Mouse (Mus musculus): ENCODE measurements around the gene Sptlc2. TPM values are rescaled to one million over a fixed set of nuclear protein-coding genes. Genes with fewer than 3 reads are reported as not detected.

Sptlc2 gene
- 73.3 and 77.1 TPM in 2 replicates for polyA plus RNA-seq (2014; fragmentation: Nextera tagmentation; extraction: Ambion mirVana)

- ATAC-seq (ENCODE audit: low read depth) (peak; percentile 99), DNase-seq (ENCODE audit: low spot score) (peak; percentile 100)
- Histone ChIP-seq H3K9ac (ENCODE audit: low read depth, low read length) (peak within 1 kb of the TSS; percentile 93), H3K4me1 (ENCODE audit: control insufficient read depth, insufficient read depth, low read length) (0 out of 2 replicates have a peak, but pooled peaks cover 4% of the 10 kb centered on the region), H3K4me3 (ENCODE audit: low read depth, low read length) (peak within 1 kb of the TSS; percentile 98), H3K27ac (replicated peaks; ENCODE audit: low read depth, low read length) (peak within 1 kb of the TSS; percentile 82), H3K36me3 (ENCODE audit: control insufficient read depth, insufficient read depth, low read length) (no peaks in the 10 kb centered on the region), H3K27me3 (replicated peaks; ENCODE audit: control insufficient read depth, insufficient read depth, low read length) (no peaks in the 10 kb centered on the region), H3K4me2 (ENCODE audit: low read depth, low read length) (peak within 1 kb of the TSS; percentile 95), H3K9me3 (ENCODE audit: control insufficient read depth, low read length) (no peaks in the 10 kb centered on the region)
- WGBS: 1% methylated on average over 26 of the region's 45 CpGs
Observed at GRCm38 (mm10) chr12:87388122-87388774, at the start of gene Sptlc2. Gene Sptlc2, minus strand, starts transcription at chr12:87388355.

GRCm38 (mm10) chr12:87428885-87429284, 40.7 kb upstream of the Sptlc2 start:
- DNase-seq (ENCODE audit: low spot score) (no peak), ATAC-seq (ENCODE audit: low read depth) (peak; percentile 58; the same call in 1 of the 2 replicates)
- Histone ChIP-seq H3K4me2 (ENCODE audit: low read depth, low read length) (no peak overlapping the region), H3K36me3 (ENCODE audit: control insufficient read depth, insufficient read depth, low read length) (peaks cover 88% of the 10 kb centered on the region), H3K4me3 (ENCODE audit: low read depth, low read length) (no peak overlapping the region), H3K4me1 (ENCODE audit: control insufficient read depth, insufficient read depth, low read length) (no peaks in the 10 kb centered on the region), H3K9ac (ENCODE audit: low read depth, low read length) (no peak overlapping the region), H3K9me3 (ENCODE audit: control insufficient read depth, low read length) (no peaks in the 10 kb centered on the region), H3K27me3 (replicated peaks; ENCODE audit: control insufficient read depth, insufficient read depth, low read length) (no peaks in the 10 kb centered on the region), H3K27ac (replicated peaks; ENCODE audit: low read depth, low read length) (no peak overlapping the region)
- 78% methylated on average over 8 of the region's 8 CpGs for WGBS

DNA sequence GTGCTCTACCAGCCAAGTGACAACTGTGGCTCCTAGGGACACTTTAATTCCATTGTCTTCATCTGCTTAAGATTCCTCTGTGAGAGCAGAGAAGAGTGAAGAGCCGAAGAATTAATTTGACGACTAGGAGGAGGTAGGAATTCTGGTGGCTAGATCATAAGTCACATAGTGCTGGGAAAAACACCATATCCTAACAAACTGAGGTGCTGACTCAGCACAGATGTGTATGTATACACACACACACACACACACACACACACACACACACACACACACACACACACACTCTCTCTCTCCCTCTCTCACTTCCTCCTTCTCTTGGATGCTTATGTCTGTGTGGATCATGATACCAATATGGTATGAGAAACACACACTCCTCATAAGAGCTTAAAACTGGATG, 40.1 kb upstream of the Sptlc2 start:
- H3K36me3 ChIP-seq (ENCODE audit: control insufficient read depth, insufficient read depth, low read length): peaks cover 86% of the 10 kb centered on the region
- ATAC-seq (ENCODE audit: low read depth): no peak
- 94% methylated on average over 2 of the region's 2 CpGs for WGBS

GRCm38 (mm10) chr12:87426354-87427031, 38.3 kb upstream of the Sptlc2 start:
- 89% methylated on average over 5 of the region's 5 CpGs for WGBS
- H3K9ac ChIP-seq (ENCODE audit: low read depth, low read length): no peak overlapping the region
- no peak overlapping the region for H3K27ac ChIP-seq (replicated peaks; ENCODE audit: low read depth, low read length)
- no peak for DNase-seq (ENCODE audit: low spot score)
- peaks cover 76% of the 10 kb centered on the region for H3K36me3 ChIP-seq (ENCODE audit: control insufficient read depth, insufficient read depth, low read length)
- H3K27me3 ChIP-seq (replicated peaks; ENCODE audit: control insufficient read depth, insufficient read depth, low read length): no peaks in the 10 kb centered on the region
- H3K4me3 ChIP-seq (ENCODE audit: low read depth, low read length): no peak overlapping the region
- H3K4me2 ChIP-seq (ENCODE audit: low read depth, low read length): no peak overlapping the region
- no peaks in the 10 kb centered on the region for H3K4me1 ChIP-seq (ENCODE audit: control insufficient read depth, insufficient read depth, low read length)
- no peak for ATAC-seq (ENCODE audit: low read depth)
- no peaks in the 10 kb centered on the region for H3K9me3 ChIP-seq (ENCODE audit: control insufficient read depth, low read length)

More for the DNA sequence above, 40.1 kb upstream of the Sptlc2 start:
- Histone ChIP-seq H3K4me2 (ENCODE audit: low read depth, low read length) (no peak overlapping the region), H3K27me3 (replicated peaks; ENCODE audit: control insufficient read depth, insufficient read depth, low read length) (no peaks in the 10 kb centered on the region), H3K9me3 (ENCODE audit: control insufficient read depth, low read length) (no peaks in the 10 kb centered on the region), H3K4me1 (ENCODE audit: control insufficient read depth, insufficient read depth, low read length) (no peaks in the 10 kb centered on the region), H3K27ac (replicated peaks; ENCODE audit: low read depth, low read length) (no peak overlapping the region), H3K4me3 (ENCODE audit: low read depth, low read length) (no peak overlapping the region), H3K9ac (ENCODE audit: low read depth, low read length) (no peak overlapping the region)
- DNase-seq (ENCODE audit: low spot score): no peak

- H3K4me2 ChIP-seq (ENCODE audit: low read depth, low read length): no peak overlapping the region
- H3K4me1 ChIP-seq (ENCODE audit: control insufficient read depth, insufficient read depth, low read length): no peaks in the 10 kb centered on the region
- H3K9ac ChIP-seq (ENCODE audit: low read depth, low read length): no peak overlapping the region
- DNase-seq (ENCODE audit: low spot score): no peak
- no peak for ATAC-seq (ENCODE audit: low read depth)
- H3K27me3 ChIP-seq (replicated peaks; ENCODE audit: control insufficient read depth, insufficient read depth, low read length): no peaks in the 10 kb centered on the region
- no peak overlapping the region for H3K27ac ChIP-seq (replicated peaks; ENCODE audit: low read depth, low read length)
- H3K4me3 ChIP-seq (ENCODE audit: low read depth, low read length): no peak overlapping the region
- no peaks in the 10 kb centered on the region for H3K9me3 ChIP-seq (ENCODE audit: control insufficient read depth, low read length)
- WGBS: 26% methylated on average over 3 of the region's 3 CpGs
- H3K36me3 ChIP-seq (ENCODE audit: control insufficient read depth, insufficient read depth, low read length): peaks cover 56% of the 10 kb centered on the region
Observed at GRCm38 (mm10) chr12:87424516-87424915, 36.4 kb upstream of the Sptlc2 start.

DNA sequence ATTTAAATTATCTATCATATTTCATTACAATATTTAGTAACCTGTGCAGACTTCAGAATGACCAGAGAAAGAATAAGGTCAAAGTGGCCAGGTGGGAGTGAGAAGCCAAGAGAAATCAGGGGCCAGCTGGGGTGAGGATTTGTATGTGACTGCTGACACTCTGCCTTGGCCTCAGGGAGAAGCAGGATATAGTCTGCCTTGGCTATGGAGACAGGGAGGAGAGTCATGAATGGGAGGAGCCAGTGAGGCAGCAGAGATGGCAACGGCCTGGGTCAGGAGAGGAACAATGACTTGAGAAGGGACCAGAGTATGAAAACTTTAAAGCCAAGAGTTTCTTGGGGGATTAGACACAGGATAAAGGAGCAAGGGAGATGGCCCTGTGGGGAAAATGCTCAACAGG, 35.5 kb upstream of the Sptlc2 start:
- 41% methylated on average over 1 of the region's 1 CpGs for WGBS
- no peak overlapping the region for H3K4me2 ChIP-seq (ENCODE audit: low read depth, low read length)
- ATAC-seq (ENCODE audit: low read depth) (no peak), DNase-seq (ENCODE audit: low spot score) (no peak)
- no peak overlapping the region for H3K9ac ChIP-seq (ENCODE audit: low read depth, low read length)
- H3K4me1 ChIP-seq (ENCODE audit: control insufficient read depth, insufficient read depth, low read length): no peaks in the 10 kb centered on the region
- H3K9me3 ChIP-seq (ENCODE audit: control insufficient read depth, low read length): no peaks in the 10 kb centered on the region
- H3K27ac ChIP-seq (replicated peaks; ENCODE audit: low read depth, low read length): no peak overlapping the region
- H3K4me3 ChIP-seq (ENCODE audit: low read depth, low read length): no peak overlapping the region
- no peaks in the 10 kb centered on the region for H3K27me3 ChIP-seq (replicated peaks; ENCODE audit: control insufficient read depth, insufficient read depth, low read length)
- H3K36me3 ChIP-seq (ENCODE audit: control insufficient read depth, insufficient read depth, low read length): peaks cover 48% of the 10 kb centered on the region

- Histone ChIP-seq H3K27ac (replicated peaks; ENCODE audit: low read depth, low read length) (no peak overlapping the region), H3K4me3 (ENCODE audit: low read depth, low read length) (no peak overlapping the region), H3K4me2 (ENCODE audit: low read depth, low read length) (no peak overlapping the region), H3K36me3 (ENCODE audit: control insufficient read depth, insufficient read depth, low read length) (peaks cover 30% of the 10 kb centered on the region), H3K4me1 (ENCODE audit: control insufficient read depth, insufficient read depth, low read length) (no peaks in the 10 kb centered on the region), H3K27me3 (replicated peaks; ENCODE audit: control insufficient read depth, insufficient read depth, low read length) (no peaks in the 10 kb centered on the region), H3K9me3 (ENCODE audit: control insufficient read depth, low read length) (no peaks in the 10 kb centered on the region), H3K9ac (ENCODE audit: low read depth, low read length) (no peak overlapping the region)
- 70% methylated on average over 5 of the region's 5 CpGs for WGBS
- ATAC-seq (ENCODE audit: low read depth) (no peak), DNase-seq (ENCODE audit: low spot score) (no peak)
Observed at GRCm38 (mm10) chr12:87421708-87422507, 33.8 kb upstream of the Sptlc2 start.

- WGBS: 59% methylated on average over 12 of the region's 12 CpGs
Observed at GRCm38 (mm10) chr12:87419974-87420485, 31.9 kb upstream of the Sptlc2 start.

More at GRCm38 (mm10) chr12:87419974-87420485, 31.9 kb upstream of the Sptlc2 start:
- Histone ChIP-seq H3K9me3 (ENCODE audit: control insufficient read depth, low read length) (no peaks in the 10 kb centered on the region), H3K4me2 (ENCODE audit: low read depth, low read length) (no peak overlapping the region), H3K36me3 (ENCODE audit: control insufficient read depth, insufficient read depth, low read length) (peaks cover 12% of the 10 kb centered on the region), H3K9ac (ENCODE audit: low read depth, low read length) (no peak overlapping the region), H3K27me3 (replicated peaks; ENCODE audit: control insufficient read depth, insufficient read depth, low read length) (no peaks in the 10 kb centered on the region), H3K27ac (replicated peaks; ENCODE audit: low read depth, low read length) (no peak overlapping the region), H3K4me3 (ENCODE audit: low read depth, low read length) (no peak overlapping the region), H3K4me1 (ENCODE audit: control insufficient read depth, insufficient read depth, low read length) (no peaks in the 10 kb centered on the region)
- ATAC-seq (ENCODE audit: low read depth): no peak
- no peak for DNase-seq (ENCODE audit: low spot score)
